Mouse (Mus musculus) mature B cell (primary cell): ENCODE measurements around the gene Arl6ip1.

ENCODE experiments used
- in situ Hi-C: fragments of 300-500 bp; cut with MboI; formaldehyde crosslinking; loops from 2 replicates; pipeline ENCODE4 v1.14.3; 2019

Arl6ip1 gene

GRCm38 (mm10) chr7:118116787-118117538 lies 12.5 kb downstream of the Arl6ip1 start:
- in situ Hi-C loops: loop anchor here (25.0 kb wide), 3 partner anchors 420 to 1780 kb away; partner anchors contain the start of genes Ccp110, Coq7, Gde1 and Rps13

- in situ Hi-C loops: loop anchor here (25.0 kb wide), 3 partner anchors 421 to 1779 kb away; partner anchors contain the start of genes Ccp110, Coq7, Gde1 and Rps13
These were observed 13.4 kb downstream of the Arl6ip1 start, which contains the start of gene Rps15a for GRCm38 (mm10) chr7:118115877-118116568. Gene Rps15a, minus strand, starts transcription at chr7:118116188.

GRCm38 (mm10) chr7:118115533-118115876 lies 14.0 kb downstream of the Arl6ip1 start:
- in situ Hi-C loops: loop anchor here (25.0 kb wide), 3 partner anchors 422 to 1778 kb away; partner anchors contain the start of genes Ccp110, Coq7, Gde1 and Rps13

- in situ Hi-C loops: loop anchor here (25.0 kb wide), 3 partner anchors 424 to 1776 kb away; partner anchors contain the start of genes Ccp110, Coq7, Gde1 and Rps13
These were observed 15.7 kb downstream of the Arl6ip1 start for GRCm38 (mm10) chr7:118113541-118114297.

GRCm38 (mm10) chr7:118111128-118111527 lies 18.3 kb downstream of the Arl6ip1 start:
- in situ Hi-C loops: loop anchor here (25.0 kb wide), 3 partner anchors 426 to 1774 kb away; partner anchors contain the start of genes Ccp110, Coq7, Gde1 and Rps13

- in situ Hi-C loops: loop anchor here (25.0 kb wide), 3 partner anchors 430 to 1770 kb away; partner anchors contain the start of genes Ccp110, Coq7, Gde1 and Rps13
These were observed 21.8 kb downstream of the Arl6ip1 start for GRCm38 (mm10) chr7:118107671-118108070.

GRCm38 (mm10) chr7:118104458-118105052 lies 24.9 kb downstream of the Arl6ip1 start:
- in situ Hi-C loops: loop anchor here (25.0 kb wide), 3 partner anchors 433 to 1767 kb away; partner anchors contain the start of genes Ccp110, Coq7, Gde1 and Rps13

- in situ Hi-C loops: loop anchor here (25.0 kb wide), 3 partner anchors 434 to 1766 kb away; partner anchors contain the start of genes Ccp110, Coq7, Gde1 and Rps13
These were observed 25.7 kb downstream of the Arl6ip1 start for GRCm38 (mm10) chr7:118103462-118104379.

GRCm38 (mm10) chr7:118102678-118103461 lies 26.6 kb downstream of the Arl6ip1 start:
- in situ Hi-C loops: loop anchor here (25.0 kb wide), 3 partner anchors 434 to 1766 kb away; partner anchors contain the start of genes Ccp110, Coq7, Gde1 and Rps13

- in situ Hi-C loops: loop anchor here (25.0 kb wide), 3 partner anchors 435 to 1765 kb away; partner anchors contain the start of genes Ccp110, Coq7, Gde1 and Rps13
These were observed 27.2 kb downstream of the Arl6ip1 start for GRCm38 (mm10) chr7:118102231-118102630.

GRCm38 (mm10) chr7:118097615-118098014 lies 31.8 kb downstream of the Arl6ip1 start:
- in situ Hi-C loops: no loop called here

- in situ Hi-C loops: no loop called here
These were observed 49.5 kb downstream of the Arl6ip1 start for GRCm38 (mm10) chr7:118079987-118080386.

GRCm38 (mm10) chr7:118079097-118079496 lies 50.4 kb downstream of the Arl6ip1 start:
- in situ Hi-C loops: no loop called here
